Mouse (Mus musculus) embryonic fibroblast, embryonic 13.5 days (primary cell): Measurements from ENCODE around the gene Slc38a3.

ENCODE experiments used
- CTCF ChIP-seq: IDR thresholded peaks from 2 replicates; pipeline ENCODE4 v1.5.1; 2011; ENCODE audit warnings: mild to moderate bottlenecking, control low read depth, low read length, moderate library complexity, borderline replicate concordance; ENCODE audit not compliant: insufficient read depth
- POLR2A ChIP-seq: IDR thresholded peaks from 2 replicates; pipeline ENCODE4 v1.6.1; 2011; ENCODE audit warnings: low read depth, mild to moderate bottlenecking, control low read depth, low read length, moderate library complexity

- TF ChIP-seq CTCF (no peak), POLR2A (no peak)
Observed at GRCm38 (mm10) chr9:107629411-107629730, 40.0 kb downstream of the Slc38a3 start.
